Mouse (Mus musculus) yolk sac, embryonic 10.5 days (tissue): ENCODE data around the gene Zfp879.

ENCODE experiments used
- DNase-seq: peaks from one replicate; pipeline ENCODE4 v3.0.0-alpha.2; 2017; ENCODE audit warnings: low spot score

Zfp879 gene

DNA sequence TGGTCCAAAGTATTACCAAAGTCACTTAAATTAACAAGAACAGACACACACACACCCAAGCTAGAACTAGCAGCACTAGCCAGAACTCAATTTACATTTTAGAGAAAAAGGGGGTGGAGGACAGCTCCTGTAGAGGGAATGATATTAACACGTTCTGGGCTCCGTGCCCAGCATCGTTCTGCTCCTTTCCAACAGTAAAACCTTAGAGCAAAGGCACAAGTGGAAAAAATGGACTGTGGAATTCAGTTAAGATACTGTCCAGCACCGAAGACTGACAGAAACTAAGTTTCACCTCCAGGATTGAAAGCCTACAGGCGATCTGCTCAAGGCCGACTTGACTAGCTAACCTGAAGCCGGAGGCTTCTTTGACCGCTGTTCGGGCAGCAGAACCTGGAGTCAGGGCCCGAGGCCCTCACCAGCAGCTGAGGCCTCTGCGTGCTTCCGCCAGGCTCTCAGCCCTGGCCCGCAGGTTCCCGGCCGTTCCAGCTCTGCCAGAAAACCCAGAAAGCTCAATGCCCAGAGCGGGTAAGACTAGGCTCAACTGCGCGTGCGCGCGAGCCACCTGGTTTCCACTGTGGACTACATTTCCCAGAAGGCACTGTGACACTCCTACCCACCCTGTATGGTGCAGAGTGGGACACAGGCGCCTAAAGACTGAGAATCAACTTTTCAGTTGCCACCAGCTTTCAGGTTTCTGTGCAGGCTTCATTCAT lies at the start of gene Zfp879:
Gene Zfp879 (minus strand): TSS at position 530 of the 713 bp plus-strand sequence.
- peak; percentile 87 for DNase-seq

GRCm38 (mm10) chr11:50887390-50888128 lies 46.2 kb upstream of the Zfp879 start, which contains the start of gene Zfp454:
Gene Zfp454, minus strand, starts transcription at chr11:50887651.
- DNase-seq = peak; percentile 88

DNA sequence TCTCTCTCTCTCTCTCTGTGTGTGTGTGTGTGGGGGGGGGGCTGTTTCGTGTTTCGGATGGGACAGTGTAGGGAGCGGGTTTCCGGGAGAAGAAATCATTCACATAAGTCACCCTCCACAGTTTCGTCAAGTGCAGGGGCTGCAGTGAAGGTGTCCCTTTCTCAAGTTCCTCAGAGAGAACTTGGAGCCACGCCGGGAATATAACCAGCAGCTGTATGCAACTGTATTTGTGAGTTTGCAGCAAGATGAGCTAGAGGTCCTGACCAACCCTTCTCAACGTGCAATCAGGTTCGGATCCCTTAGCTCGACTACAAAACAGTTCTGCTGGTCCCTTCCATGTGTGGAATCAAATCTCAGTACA lies 45.6 kb upstream of the Zfp879 start:
- no peak for DNase-seq

DNA sequence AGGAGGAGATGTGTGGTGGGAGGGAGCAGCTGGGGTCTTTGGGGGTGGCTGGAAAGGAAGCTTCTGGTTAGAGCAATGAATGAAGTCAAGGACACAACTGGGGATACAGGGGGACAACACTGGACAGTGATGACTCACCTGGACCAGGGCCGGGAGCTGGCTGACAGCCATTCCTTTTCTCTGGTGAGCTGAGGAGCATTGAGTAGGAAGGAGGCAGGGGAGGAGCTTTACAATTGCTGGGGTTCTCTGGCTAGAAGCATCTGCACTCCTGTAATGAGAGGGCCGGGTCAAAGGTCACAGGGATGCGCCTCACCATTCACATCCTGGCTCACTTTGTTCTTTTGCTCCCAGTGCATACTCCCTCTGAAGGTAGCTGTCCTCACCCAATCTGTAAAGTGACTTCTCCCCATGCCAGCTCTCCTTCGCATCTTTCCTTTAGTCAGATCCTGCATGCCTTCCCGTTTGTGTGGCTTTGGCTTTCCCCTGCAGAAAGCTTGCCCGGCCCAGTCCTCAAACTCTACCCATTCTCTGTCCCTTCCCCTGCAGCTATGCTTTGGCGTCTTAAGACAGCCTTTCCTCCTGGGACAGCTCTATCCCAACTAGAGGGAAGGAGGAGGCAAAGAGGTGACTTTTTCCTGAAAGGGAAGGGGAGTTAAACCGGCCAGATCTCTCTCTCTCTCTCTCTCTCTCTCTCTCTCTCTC lies 45.0 kb upstream of the Zfp879 start:
- no peak for DNase-seq

DNA sequence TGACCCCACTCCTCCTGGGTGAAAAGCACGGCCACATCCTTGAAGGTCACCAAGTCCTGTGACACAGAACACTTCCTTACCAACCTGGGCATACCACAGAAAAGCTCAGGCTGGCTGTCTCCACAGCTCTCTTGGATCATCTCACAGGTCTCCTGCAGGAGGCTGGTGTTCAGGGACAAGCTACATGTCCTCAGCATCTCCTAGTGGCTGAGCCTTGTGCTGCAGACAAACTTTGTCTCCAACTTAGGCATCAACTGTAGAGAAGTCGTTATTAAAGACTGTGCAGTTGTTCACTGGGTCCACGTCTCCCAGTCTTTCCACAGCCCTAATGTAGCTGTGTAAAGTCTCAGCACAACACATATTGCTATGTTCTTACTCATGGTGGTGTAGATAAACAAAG lies 42.4 kb upstream of the Zfp879 start:
- no peak for DNase-seq

- no peak for DNase-seq
These were observed 37.3 kb upstream of the Zfp879 start for GRCm38 (mm10) chr11:50878641-50879040.

DNA sequence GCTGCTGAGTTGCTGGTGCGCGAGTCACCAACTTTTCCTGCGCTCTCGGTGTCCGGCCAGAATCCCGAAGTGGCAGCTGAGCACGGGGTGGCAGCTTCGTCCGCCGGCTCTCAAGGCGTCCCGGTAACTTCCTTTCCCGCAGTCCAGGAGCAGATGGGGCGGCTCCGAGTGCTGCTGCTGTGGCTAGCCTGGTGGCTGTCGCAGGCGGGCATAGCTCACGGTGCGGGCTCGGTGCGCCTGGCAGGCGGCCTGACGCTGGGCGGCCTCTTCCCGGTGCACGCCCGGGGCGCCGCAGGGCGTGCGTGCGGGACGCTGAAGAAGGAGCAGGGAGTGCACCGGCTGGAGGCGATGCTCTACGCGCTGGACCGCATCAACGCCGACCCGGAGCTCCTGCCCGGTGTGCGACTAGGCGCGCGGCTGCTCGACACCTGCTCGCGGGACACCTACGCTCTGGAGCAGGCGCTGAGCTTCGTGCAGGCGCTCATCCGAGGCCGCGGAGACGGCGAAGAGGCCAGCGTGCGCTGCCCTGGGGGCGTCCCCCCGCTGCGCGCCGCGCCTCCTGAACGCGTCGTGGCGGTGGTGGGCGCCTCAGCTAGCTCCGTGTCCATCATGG lies 9.7 kb upstream of the Zfp879 start:
- DNase-seq = no peak

DNA sequence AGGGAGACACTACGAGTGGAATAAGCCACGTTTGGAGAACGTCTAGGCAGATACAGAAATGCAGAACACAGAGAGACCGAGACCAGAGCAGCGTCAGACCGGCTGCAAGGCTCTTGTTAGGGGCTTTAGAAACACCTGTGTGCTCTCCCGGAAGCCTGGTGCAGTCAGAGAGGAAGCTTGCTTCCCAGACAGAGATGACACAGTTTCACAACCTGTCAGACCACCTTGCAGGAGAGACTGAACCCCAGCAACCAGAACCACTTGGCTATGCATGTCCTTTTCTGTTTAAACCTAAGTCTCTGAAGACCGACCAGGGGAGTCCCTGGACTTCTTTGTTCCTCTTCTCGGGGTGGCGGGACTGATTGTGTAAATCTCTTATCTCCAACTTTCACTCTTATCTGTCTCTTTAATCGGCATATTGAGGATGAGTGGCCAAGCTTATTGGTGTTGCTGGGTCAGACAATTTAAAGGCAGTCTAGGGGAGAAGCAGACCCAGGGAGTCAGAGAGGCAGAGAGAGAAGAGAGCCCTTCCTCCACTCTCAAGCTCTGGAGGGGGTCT lies 8.9 kb upstream of the Zfp879 start, which contains the start of gene Grm6:
Gene Grm6 (plus strand): TSS at position 509 of the 559 bp plus-strand sequence.
- DNase-seq = no peak

- DNase-seq = no peak
These were observed 8.0 kb upstream of the Zfp879 start for GRCm38 (mm10) chr11:50849310-50849709.

DNA sequence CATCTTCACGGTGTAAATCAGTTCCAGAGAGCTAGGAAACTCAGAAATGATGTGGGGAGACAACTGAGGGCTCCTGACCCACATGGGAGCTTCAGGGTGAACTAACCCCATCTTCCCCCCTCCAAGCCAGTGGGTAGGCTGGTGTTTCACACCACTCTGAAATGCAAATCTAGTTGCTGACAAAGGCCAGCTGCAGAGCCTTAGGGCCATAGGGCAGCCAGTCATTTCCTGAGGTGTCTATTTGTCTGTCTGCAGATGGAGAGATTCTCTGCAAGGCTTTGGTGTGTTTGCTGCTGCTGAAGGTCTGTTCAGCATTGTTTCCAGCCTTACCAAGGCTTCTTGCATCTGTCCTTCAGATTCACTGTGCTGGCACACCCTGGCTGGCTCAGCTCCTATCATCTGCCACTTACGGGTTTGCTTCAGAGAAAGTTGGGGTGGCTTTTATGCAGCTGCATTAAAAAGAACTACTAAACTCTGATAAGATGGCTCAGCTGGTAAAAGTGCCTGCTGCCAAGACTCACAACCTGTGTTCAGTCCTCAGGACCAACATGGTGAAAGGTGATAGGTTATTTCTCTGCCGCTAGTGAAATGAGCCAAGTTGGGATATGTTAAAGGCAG lies 7.3 kb upstream of the Zfp879 start:
- no peak for DNase-seq

GRCm38 (mm10) chr11:50847047-50847446 lies 5.7 kb upstream of the Zfp879 start:
- no peak for DNase-seq

DNA sequence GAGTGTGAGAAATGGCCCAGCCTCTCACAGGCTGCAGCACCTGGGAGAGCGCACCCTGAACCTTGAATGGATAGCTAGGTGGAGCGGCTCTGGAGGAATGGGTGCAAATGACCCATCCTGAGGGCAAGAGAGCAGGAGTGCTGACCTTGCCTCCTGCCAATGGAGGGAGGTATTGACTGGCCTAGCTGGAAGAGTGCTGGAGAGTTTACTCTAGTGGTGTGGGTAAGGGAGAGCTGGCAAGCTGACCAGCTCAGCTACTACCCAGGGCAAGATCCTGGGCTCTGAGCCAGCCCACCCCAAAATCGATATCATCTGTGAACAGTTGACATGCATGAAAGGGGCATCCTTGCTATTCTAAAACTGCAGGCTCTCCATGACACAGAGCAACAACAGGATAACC lies 4.6 kb upstream of the Zfp879 start:
- no peak for DNase-seq

GRCm38 (mm10) chr11:50835727-50836126 lies 5.6 kb downstream of the Zfp879 start:
- DNase-seq = no peak

DNA sequence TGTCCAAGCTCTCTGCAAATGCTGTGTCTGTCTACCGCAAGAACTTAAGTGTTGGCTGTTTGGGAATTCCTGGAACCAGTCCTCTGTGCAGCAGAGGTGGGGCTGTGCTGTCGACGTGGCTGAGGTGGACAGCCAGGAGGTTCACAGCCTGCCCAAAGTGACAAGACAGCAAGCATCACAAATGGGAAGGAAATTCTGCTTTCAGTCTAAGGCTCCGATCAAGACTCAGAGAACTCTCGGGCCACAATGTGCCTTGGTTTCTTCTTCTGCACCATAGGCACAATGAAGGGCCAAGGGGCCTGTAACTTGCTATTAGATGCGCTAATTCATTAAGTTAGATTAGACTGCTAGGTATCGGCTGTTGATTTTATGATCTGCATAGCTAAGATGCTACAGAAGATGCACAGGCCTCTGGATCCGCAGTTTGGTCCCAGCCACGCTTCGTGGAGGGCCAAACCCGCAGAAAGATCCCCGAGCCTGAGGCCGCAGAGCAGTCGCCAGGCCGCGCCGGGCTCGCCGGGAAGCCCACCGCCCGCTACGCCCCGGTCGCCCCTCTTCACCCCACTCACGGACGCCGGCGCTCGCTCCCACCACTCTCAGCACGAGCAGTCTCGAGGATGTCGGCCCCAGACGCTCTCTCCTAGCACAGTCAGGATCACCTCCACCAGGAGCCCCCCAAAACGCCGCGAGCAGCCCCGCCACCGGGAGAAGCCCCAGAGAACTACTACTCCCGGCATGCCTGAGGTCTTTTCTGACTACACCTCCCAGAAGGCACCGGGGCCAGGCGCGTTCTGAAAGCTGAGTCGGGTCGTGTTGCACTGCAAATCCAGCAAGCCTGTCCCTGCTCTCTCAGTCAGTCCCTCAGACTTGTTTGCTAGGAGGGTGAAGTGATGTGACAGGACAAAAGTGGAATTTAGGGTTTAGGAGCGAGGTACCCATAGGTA lies 14.1 kb downstream of the Zfp879 start, which contains the start of gene Zfp354c:
Gene Zfp354c (minus strand): TSS at position 715 of the 944 bp plus-strand sequence.
- peak; percentile 88 for DNase-seq

GRCm38 (mm10) chr11:50826214-50826613 lies 15.1 kb downstream of the Zfp879 start:
- DNase-seq = no peak

DNA sequence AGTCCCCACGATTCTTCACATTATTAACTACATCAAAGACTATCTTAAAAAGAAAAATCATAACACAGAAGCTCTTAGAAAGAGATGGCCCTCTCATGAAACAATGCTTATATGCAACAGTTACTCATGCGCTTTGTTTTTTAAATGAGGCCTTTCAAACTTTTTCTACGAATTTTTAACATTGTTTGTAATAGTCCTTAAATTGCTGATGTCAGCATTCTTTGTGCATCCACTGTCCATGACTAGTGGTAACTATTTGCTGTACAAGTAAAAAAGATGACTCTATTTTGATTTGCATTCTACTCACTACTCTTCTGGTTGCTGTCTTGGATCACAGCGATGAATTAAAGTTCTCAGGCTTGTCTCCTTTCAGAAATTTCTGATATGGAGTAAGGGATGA lies 27.1 kb downstream of the Zfp879 start:
- DNase-seq = no peak

DNA sequence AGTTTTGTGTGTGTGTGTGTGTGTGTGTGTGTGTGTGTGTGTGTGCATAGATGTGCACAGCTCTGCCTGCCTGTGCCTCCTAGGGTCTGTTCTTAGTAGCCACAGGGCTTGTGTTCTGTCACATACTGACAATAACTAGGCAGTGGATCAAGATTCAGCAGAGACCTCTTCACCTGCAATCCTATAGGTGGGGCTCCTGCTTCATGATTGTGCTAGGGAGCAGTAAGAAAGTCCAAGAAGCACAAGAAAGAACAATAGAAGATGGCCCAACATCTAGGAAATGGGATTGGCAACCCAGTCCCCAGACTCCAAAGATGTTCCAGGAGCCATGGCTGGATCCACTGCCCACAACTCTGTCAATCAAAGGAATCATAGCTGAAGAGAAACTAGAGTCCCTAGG lies 42.5 kb downstream of the Zfp879 start:
- DNase-seq = no peak

- no peak for DNase-seq
These were observed 43.7 kb downstream of the Zfp879 start for GRCm38 (mm10) chr11:50797674-50798073.
